Mouse (Mus musculus) adrenal gland, postnatal 4 days (tissue): Measurements from ENCODE around the gene Glce. TPM values are rescaled to one million over a fixed set of nuclear protein-coding genes. Genes with fewer than 3 reads are reported as not detected.
A peak's percentile ranks its signal among the peaks of the same experiment; 100 is the strongest.

Experiments
- DNase-seq, 2 experiments: peaks; one replicate each; pipeline ENCODE4 v3.0.0; 2021 to 2022; ENCODE audit warnings: low spot score in 2 of 2, mixed read lengths in 2 of 2
- total RNA-seq, 2 experiments: library from RNA; stranded (reverse); gene quantifications; 2 replicates each; pipeline ENCODE4 v1.2.3; 2021

Glce gene
- total RNA-seq, 2 experiments from 2014 or later, result 29.2 to 29.4 TPM

DNA sequence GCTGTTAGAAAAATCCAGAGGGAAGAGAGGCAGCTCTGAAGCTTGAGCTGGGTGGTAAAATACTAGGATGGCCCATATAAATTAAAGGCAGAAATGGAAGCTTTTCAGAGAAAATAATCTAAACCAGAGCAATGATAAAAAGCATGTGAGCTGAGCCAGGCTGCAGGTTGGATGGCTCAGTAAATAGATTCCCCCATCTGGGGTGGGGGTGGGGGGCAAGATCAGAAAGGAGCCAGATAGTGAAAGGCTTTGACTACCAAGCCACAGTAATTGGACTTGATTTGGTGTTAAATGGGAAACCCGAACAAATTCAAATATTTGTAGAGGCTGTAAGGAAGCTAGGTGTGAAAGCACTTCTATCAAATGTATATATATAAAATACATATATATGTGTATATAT is 1.8 kb upstream of the Glce start:
- DNase-seq, result no peak

DNA sequence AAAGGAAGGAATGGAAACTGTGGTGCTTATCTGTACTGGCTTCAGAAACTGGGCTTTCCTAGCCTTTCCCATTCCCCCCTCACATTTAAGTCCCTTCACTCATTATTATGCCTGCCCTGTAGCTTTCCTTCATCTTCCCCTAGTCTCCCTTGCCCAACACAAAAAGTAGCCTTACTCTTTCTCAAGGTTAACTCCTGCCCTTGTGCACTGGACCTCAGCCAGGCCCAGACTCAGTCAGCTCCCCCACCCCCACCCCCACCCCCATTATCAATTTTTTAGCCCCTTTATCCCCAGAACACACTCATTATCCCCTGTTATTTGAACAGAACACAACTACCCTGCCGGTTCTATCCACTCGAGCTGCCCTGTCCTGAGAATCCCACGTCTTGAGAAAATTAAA is 1.0 kb upstream of the Glce start:
- DNase-seq, result no peak

DNA sequence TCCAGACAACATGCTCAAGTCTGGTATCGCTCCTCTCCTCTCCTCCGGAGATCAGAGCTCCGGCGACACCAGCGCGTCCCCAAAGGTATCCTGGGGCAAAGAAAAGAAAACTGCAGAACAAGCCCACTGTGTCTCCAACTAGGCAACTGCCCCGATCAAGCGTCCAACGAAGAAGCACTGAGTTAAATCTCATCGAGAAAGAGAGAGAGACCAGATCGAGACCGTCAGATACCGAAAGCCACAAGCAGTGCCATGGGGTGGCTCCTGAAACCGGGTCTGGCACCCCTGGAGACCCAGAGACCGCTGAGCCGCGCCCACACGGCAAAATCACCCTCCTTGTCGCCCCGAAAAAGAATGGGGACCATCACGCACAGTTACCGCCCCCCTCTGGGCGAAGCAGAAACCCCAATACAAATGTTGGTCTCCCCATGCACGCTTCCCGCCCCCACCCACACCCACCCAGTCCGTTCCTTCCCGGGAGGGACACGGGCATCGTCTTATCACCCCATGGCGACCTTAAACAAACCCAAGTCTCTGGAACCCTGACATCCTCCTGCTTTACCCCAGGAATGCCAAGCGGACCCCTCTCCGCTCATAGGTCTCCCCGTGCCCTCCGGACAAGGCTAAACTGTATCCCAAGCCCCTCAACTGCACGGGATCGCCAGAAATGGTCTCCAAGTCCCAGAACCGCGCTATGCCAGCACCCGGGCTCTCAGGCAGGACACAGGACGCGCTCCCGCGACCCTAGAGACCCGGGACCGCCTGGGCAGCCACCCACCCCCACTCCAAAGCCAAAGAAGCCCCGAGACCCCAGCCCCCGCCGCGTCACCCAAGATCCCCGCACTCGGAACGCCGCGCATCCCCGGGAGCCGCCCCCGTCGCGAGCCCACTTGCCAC is 656 bp downstream of the Glce start:
- DNase-seq, result peak in 1 of 2 experiments; percentile 7

DNA sequence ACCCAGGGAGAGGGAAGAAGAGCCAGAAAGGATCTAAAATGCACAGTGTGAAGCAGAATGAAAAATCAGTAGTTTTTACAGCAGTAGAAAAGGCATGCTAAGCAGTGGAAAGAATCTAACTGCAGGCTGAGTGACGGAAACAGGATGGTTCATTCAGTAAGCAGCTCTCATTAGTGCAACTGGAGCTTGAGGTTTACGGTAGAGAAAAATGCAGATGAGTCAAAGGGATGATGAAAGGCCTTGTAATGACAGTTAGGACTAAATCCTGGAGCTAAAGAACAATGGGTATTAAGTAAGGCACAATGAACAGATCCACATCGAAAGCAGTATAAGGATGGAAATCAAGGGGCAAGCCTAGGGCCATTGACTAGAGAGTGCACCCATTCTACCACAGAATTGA is 3.7 kb downstream of the Glce start:
- no peak for DNase-seq

DNA sequence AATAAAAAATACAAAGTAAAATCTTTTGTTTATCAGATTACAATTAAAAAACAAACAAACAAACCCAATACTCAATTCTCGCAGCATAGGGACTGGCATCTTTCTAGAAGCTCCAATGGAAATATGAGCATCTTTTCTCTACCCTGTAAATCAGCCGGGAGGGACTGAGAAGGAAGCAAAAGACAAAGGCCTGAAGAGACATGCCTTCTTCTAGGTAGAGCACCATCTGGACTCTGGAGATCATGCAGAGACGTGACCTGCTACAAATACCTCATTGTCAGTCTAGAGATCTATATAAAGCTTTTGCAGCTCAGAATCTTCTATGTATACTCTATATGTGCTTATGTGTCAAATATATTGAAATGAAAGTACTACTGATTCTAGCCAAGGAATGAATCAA is 6.6 kb downstream of the Glce start:
- DNase-seq, result no peak

DNA sequence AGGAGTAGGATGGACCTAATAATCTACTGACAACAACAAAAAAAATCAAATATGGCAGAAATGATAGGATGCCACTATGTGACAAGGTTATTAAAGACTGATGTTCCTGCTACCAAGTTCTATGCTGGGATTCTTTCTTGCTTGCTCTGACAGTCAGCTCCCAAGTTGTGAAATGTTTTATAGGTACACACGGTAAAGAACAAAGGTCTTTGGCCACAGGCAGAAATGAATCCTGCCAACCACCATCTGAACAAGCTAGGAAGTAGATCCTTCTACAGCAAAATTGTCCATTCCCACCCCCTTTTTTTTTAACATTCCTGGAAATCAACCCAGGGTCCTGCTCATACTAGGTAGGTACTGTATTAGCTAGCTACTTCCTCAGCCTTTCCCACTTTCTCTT is 25.9 kb downstream of the Glce start:
- no peak for DNase-seq

DNA sequence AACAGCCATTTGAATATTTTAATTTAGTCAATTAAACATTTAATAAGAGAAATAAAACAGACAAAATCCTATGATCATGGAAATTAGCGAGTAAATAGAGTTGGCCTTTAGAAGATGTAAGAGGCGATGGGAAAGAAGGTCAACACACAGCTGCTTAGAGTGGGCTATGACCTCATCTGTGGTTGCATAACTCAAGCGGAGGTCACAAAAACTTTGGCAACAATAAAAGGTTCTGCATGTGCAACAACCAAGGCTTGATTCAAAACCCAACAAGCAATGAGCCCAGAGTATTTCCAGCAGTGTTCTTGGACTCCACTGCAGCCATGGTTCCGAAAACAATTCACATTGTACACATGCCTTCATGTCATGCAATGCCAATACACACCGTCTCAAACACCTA is 30.9 kb downstream of the Glce start:
- DNase-seq, result no peak

DNA sequence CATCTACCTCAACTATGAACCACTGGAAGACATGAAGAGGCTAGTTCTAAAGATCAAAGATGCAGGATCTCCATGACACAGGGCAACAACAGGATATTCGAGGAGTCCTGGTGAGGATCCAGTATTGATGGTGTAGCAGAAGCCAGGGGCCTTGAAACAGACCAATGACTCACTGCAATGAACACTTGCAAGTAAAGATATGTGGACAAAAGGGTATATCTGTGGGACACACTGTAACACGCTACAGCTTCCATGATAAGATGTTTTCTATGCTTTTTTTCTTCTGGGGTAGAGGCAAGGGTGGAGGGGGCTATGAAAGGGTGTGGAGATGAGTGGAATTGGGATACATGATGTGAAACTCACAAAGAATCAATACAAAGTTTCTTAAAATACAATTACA is 36.9 kb downstream of the Glce start:
- DNase-seq, result no peak

DNA sequence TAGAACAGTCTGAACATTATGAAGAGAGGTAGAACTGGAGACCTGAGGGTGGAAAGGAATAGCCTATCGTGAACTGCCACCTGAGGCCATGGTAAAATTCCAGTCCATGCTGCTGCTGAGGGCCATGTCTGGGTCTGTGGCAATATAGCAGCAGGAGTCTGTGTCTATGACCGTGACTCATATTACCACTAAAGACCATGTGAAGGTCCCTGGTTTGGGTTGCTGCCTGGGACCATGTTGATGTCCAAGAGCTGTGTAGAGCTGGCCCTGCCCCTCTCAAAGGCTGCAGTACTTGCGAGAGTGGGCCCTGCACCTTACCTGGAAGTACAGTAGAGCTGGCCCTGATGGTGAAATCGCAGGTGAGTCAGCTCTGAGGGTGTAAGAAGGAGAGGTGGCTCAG is 37.6 kb downstream of the Glce start:
- DNase-seq, result no peak

DNA sequence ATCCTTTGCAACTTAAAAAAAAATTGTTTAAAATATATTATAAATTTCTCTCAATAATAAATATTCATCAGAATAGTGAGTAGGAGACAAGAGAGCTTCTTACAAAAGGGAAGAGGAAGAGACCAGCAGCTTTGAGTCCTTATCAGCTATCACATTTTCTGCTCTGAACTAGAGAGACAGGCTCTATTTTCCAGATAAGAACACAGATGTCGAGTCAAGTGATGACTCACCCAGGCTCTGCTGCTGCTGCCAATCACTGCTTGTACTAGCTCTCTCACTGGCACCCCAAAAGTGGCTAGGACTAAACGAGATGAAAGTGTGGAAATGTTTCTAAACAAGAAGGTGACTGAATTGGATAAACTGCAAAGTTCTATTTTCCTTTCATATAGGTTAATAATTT is 39.5 kb downstream of the Glce start:
- DNase-seq, result no peak

DNA sequence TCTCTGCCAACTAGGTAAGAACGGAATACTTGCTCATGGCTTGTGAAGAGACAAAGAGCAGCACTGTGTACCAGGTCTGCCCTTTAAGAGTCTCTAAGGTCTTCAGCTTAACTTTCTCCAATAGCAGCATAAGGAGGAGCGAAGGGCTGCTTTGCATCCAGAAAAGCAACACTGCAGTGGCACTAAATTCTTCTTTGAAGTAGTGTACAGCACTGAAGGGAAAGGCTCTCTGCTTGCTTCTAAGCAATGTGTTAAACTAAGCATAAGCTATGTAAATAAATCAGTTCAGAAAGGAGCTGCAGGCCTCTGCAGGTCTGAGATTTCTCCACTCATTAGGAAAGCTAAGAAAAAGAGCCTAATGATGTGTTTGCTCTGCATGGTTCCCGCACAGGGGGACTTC is 40.9 kb downstream of the Glce start:
- DNase-seq, result no peak

DNA sequence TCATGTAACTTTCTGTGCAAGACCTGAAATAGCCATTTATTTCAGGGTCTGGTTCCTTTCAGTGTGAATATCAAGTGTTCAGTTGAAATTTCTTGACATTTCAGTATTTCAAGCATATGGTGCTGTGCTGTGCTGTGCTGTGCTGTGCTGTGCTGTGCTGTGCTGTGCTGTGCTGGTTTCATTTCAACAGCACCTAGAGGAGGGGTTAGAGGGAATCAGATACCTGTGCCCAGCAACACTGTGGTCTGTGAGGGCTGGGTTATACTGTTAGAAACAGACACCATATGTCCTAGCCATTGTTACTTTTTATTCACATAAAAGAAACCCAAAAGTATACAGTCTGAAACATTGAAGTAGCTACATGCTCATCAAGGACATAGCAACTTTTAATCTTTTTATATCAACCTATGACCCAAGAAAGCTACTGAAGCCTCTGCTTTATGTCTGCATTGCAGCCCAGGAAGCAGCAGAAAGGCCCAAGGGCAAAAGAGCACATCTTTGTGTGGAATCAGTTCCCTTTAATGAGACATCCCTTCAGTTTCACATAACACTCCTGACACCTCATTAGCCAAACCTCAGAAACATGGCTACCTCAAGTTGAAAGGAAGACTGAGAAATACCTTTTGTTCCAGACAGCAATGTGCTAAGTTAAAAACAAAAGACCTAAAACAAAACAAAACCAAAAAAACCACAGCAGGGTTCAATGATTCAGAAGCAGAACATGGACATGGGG is 42.3 kb downstream of the Glce start:
- no peak for DNase-seq

DNA sequence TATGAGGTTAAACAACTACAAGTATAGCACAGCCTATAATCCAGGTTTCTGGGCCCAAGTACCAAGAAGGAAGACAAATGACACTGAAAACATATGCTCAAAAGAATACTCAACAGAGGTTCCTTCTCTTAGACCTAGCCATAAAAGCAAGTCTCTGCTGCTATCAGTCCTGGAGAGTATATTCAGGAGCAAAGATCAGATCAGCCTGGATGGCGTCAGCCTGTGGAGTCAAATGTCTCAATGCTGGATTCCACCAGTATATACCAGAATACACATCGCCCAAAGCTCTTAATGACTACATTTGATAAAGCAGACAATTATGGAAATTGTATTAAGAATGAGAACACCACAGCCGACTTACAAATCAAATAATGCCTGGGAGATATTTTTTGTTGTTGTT is 60.2 kb downstream of the Glce start:
- no peak for DNase-seq

DNA sequence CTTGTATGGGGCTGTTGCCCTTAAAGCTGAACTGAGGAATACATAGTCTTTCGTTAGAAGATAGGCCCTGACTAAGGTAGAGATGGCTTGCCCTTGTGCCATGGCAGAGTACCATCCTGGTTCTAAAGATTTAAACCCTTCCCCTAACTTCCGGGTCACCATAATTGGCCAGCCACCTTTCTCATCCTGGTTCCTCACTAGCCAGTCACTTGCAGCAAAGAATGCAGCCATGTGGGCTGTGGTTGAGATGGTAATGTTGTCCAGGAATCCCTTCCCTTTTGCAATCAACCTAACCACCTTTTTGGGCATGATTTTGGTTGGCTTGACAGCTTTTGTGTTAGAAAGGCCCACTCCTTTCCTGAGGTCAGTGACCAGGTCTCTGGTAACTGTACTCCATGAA is 62.0 kb downstream of the Glce start:
- DNase-seq, result no peak

DNA sequence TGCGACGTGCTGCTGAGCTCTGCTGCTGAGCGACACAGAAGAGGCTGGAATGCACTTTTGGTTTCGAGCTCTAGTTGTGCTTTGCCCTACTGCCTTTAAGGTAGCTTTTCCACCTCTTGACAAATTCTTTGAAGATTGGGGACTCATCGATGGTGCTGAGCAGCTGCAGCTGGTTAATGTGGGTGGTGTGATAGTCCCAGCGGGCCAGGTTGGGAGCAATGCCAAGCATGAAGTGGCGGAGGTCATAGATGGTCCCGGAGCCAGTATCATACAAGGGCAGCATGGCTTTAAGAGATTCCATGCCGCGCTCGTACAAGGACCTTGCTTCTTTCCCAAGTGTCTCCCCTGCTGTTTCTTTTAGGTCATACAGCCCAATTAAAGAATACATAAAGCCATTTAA is 62.5 kb downstream of the Glce start:
- DNase-seq, result no peak

DNA sequence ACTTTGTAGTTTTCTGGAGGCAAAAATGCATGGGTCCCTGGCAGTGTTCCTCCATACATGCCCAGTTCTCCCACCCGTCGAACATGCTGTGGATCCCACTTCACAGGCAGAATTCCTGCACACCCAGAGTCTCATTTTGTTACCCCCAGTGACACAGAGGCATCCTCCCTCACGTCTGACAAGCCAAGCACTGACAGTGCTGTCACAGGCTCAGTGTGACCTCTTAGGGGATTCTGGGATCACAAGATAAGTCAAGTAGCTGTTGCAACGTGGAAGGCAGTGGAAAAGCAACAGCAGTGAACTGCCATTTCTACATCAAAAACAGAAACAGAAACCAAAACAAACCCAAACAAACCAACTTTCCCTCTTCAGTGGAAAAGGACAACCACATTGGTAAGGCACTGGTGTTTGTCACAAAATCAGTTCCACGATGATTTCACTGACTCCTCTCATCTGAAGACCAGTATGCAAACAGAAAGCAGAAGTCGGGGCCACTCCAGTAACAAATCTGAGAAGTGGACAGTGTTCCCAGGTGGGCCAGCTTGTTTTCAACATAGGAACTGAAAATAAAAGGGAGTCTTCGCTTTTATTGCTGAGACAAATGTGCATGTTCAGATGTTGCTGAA is 64.5 kb downstream of the Glce start:
- DNase-seq, result no peak

DNA sequence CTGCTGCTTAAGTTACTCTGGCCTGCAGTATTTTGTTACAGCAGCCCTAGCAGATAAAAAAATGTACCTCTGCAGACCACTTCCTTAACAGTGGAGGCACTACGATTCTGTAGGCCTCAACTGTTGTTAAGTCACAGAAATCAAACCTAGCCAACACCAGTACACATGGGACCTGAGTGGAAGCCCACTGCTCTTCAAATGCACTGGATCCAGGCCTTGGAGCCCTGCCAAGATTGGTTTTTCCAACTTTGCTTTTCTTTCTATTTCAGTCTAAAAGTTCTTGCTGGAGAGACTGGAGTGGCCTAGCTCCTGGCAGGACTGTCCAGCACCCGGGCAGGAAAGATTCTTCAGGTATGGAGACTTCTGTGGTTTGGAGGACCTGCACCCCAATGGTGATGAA is 66.2 kb downstream of the Glce start:
- no peak for DNase-seq

DNA sequence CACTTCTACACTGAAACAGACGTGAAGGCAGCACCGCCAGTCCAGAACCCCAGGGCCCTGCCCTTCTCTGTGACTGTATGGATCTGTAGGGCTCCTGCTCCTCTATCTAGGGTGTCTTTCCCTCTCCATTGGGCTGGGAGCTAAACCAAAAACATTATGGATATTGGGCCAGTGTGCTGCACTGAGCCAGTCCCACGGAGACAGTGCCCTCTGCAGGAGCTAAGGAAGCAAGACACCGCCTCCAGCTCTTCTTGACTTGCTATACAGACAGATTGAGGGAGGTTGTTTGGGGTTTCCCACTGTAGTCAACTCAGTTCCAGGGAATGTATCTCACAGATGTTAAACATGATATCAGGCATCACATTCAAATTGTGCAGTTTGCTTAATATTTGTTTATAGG is 71.7 kb downstream of the Glce start:
- no peak for DNase-seq

DNA sequence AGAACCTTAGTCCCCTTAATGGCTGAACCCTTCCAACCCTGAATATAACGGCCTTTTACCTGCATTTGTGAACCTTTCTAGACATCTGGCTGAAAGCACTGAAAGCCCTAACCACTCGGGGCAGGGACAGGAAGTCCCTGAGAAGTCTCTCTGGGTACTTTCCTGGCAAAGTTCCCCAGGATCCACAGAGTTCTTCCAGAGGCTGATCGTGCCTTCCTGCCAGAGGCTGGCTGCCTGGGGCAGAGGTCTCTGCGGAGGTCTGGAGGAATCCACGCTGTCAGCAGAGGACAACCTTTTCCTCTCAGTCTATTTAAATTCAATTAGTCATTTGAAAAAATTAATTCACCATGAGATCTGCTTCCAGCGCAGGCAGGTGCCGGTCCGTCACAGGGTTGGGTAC is 73.3 kb downstream of the Glce start:
- no peak for DNase-seq

DNA sequence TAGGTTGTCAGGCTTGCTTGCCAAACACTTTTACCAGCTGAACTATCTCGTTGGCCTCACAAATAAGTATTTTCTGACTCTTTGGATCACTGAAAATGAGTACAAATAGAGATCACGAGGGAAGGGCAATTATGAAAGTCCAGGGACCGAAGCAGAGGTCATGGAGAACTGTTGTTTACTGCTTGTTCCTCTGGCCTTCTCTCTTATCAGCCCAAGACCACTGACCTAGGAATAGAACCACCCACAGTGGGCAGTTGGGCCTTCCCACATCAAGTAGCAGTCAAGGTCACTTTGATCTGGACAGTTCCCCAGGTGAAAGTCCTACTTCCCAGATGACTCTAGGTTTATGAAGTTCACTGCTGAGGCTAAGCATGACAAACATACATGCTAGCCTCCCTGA is 80.3 kb downstream of the Glce start:
- DNase-seq, result no peak

DNA sequence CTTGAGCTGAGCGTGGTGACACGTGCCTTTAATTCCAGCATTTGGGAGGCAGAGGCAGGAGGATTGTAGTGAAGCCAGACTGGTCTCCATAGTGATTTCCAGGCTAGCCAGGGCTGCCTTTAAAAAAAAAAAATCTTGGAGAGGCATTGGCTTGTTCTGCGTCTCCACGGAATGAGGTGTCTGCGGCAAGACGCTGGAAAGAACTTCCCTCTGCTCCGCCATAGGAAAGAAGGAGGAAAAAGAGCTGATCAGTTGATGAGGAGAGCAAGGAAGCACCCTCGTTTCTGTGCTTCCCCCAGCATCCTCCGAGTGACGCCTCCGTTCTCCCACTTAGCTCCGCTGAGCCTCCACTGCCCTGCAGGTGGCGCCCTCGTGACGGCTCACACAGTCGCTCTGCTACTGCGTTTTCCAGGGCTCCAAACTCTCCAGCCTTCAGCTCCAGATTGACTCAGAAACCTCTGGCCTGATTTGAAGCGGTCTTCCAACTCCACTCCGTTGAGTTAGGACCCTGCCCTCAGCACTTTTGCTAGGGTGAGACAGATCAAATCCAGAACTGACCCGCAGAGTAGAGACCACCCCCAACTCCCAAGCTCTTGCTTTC is 82.3 kb downstream of the Glce start:
- DNase-seq, result peak; percentile 76 to 77

DNA sequence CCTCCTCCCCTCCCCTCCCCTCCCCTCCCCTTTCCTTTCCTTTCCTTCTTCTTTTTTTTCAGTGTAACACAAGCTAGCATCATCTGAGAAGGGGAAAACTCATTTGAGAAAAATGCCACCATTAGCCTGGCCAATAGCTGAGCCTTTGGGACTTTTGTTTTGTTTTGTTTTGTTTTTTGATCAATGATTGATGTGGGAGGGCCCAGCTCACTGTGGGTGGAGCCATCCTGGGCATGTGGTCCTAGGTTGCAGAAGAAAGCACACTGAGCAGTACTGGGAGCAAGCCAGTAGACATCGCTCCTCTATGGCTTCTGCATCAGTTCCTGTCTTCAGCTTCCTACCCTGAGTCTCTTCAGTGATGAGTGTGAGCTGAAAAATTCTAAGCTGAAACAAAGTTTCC is 86.6 kb downstream of the Glce start:
- no peak for DNase-seq
